Mouse (Mus musculus) thymus, postnatal 4 days (tissue): Measurements from ENCODE around the gene Tnfrsf21.

Experiments
- DNase-seq: peaks from one replicate; pipeline ENCODE4 v3.0.0; 2021

Tnfrsf21 gene

GRCm38 (mm10) chr17:43133106-43133505, 116.8 kb downstream of the Tnfrsf21 start:
- DNase-seq = no peak

- no peak for DNase-seq
Observed at GRCm38 (mm10) chr17:43134991-43135390, 118.6 kb downstream of the Tnfrsf21 start.

GRCm38 (mm10) chr17:43135398-43136265, 119.3 kb downstream of the Tnfrsf21 start:
- no peak for DNase-seq

DNA sequence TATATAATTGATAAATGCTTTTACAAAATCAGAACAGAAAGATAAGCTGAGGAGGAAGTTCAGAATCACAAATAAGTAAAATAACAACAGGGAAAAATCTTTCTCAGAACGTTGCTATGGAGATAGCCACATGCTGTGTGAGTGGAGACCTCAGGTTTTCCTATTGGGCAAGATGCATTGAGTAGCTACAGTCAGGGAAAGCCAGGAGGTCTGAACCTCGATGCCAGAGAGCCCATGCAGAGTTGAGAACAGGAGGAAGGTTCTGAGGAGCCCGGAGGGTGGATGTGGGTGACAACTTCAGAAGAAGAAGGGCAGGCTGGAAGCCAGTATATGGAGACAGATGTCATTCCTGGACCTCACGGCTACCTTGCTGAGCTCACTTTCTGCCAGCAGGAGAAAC, 120.4 kb downstream of the Tnfrsf21 start:
- no peak for DNase-seq

GRCm38 (mm10) chr17:43137838-43138237, 121.5 kb downstream of the Tnfrsf21 start:
- no peak for DNase-seq

DNA sequence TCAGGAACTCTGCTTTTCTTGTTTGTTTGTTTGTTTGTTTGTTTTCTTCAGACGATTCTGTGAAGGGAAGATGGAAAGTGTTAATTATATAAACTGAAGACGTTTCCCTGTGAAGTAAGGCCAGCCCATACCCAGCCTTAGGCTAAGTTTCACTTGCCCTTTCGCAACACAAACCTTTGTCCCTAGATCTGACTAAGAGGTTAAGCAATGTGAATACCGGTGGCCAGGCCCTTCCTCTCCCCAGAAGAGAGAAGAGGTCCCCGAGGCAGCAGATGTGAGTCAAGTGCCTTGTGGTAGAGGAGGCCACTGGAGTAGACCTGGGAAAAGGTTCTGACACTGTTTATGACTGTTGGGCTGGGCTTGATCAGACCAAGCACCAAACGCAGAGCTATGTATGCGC, 122.0 kb downstream of the Tnfrsf21 start:
- DNase-seq = no peak
